Mouse (Mus musculus) ES-Bruce4 (cell line): Measurements from ENCODE around the gene Herc3.

Experiments used
- CTCF ChIP-seq: IDR thresholded peaks from one replicate; pipeline ENCODE4 v1.8.1; 2011; ENCODE audit warnings: low read depth, low read length
- EP300 ChIP-seq: IDR thresholded peaks from 2 replicates; pipeline ENCODE4 v1.6.1; 2011; ENCODE audit warnings: low read depth, low read length; ENCODE audit not compliant: insufficient read depth
- POLR2A ChIP-seq: IDR thresholded peaks from one replicate; pipeline ENCODE4 v1.8.1; 2011; ENCODE audit warnings: low read length; ENCODE audit not compliant: insufficient read depth

DNA sequence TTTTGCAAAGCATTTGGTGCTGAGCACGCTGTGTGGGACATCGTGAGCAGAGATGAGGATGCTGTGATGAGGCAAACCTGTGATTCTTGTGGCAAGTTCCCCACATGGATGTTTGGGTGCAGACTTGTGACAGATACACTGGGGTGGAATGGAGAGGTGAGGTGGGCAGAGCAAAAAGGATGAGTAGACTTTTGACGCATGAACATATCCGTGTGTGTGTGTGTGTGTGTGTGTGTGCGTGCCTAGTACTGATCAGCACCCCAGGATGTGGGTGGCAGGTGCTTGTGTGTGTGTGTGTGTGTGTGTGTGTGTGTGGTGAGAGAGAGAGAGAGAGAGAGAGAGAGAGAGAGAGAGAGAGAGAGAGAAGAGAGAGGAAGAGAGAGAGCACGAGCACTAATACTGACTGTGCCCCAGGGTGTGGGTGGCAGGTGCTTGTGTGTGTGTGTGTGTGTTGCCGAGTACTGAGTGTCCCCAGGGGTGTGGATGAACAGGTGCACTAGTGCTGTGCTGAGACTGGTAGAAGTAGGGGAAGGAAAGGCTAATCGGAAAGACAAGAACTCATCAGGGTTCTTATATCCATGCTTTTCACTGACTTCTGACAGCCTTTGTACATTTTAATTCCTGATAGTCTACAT lies 13.0 kb downstream of the Herc3 start:
- no peak for TF ChIP-seq EP300
- no peak for TF ChIP-seq CTCF
- no peak for TF ChIP-seq POLR2A
